Mouse (Mus musculus) stomach, postnatal 0 days (tissue): ENCODE measurements around the gene Slc31a2. TPM values are rescaled to one million over a fixed set of nuclear protein-coding genes. Genes with fewer than 3 reads are reported as not detected.

Source experiments
- ATAC-seq: fragments of 200-750 bp; cut with Nextera tagmentation; 2 replicates; pipeline ENCODE4 v1.8.0; 2017; ENCODE audit not compliant: low FRiP score, low TSS enrichment
- DNase-seq: peaks from one replicate; pipeline ENCODE4 v3.0.0-alpha.2; 2016; ENCODE audit warnings: low spot score
- H3K27ac ChIP-seq: fragments of 300-500 bp; sonication (generic); replicated peaks from 2 replicates; pipeline ENCODE4 v1.5.1; 2014; ENCODE audit warnings: mild to moderate bottlenecking, control low read depth
- H3K27me3 ChIP-seq: fragments of 300-500 bp; sonication (generic); 2 replicates; pipeline ENCODE4 v1.6.1; 2014; ENCODE audit warnings: low read length; ENCODE audit not compliant: control insufficient read depth, insufficient read depth
- H3K36me3 ChIP-seq: fragments of 300-500 bp; sonication (generic); 2 replicates; pipeline ENCODE4 v1.6.1; 2014; ENCODE audit warnings: low read length, mixed read lengths; ENCODE audit not compliant: control insufficient read depth, insufficient read depth
- H3K4me1 ChIP-seq: fragments of 300-500 bp; sonication (generic); replicated peaks from 2 replicates; pipeline ENCODE4 v1.6.1; 2014; ENCODE audit warnings: antibody characterized with exemption; ENCODE audit not compliant: control insufficient read depth, insufficient read depth
- H3K4me2 ChIP-seq: fragments of 300-500 bp; sonication (generic); replicated peaks from 2 replicates; pipeline ENCODE4 v1.6.1; 2014; ENCODE audit warnings: low read depth, mild to moderate bottlenecking, control low read depth, moderate library complexity
- H3K4me3 ChIP-seq: fragments of 300-500 bp; sonication (generic); 2 replicates; pipeline ENCODE4 v1.5.1; 2014; ENCODE audit warnings: low read depth, low read length, control low read depth
- H3K9ac ChIP-seq: fragments of 300-500 bp; sonication (generic); 2 replicates; pipeline ENCODE4 v1.6.1; 2014; ENCODE audit warnings: mild to moderate bottlenecking, low read length, control low read depth, mixed read lengths
- H3K9me3 ChIP-seq: fragments of 300-500 bp; sonication (generic); 2 replicates; pipeline ENCODE4 v1.6.1; 2016; ENCODE audit warnings: low read length; ENCODE audit not compliant: control insufficient read depth
- CTCF ChIP-seq: IDR thresholded peaks from 2 replicates; pipeline ENCODE4 v1.5.1; 2016; ENCODE audit warnings: antibody characterized with exemption, low read depth, mild to moderate bottlenecking, moderate library complexity
- EP300 ChIP-seq: optimal IDR thresholded peaks from 2 replicates; pipeline ENCODE3; 2016; ENCODE audit warnings: antibody characterized with exemption
- WGBS: fragments of 180-500 bp; shearing (Covaris S2); extraction: QIAGEN DNeasy Blood & Tissue Kit; methylation state at CpG from one replicate; pipeline ENCODE4 v1.1.7; 2014; 5-methylcytosine and 5-hydroxymethylcytosine counted together
- polyA plus RNA-seq: library from polyadenylated mRNA; unstranded; fragments of >200 nt; fragmentation: Nextera tagmentation; extraction: Ambion mirVana; gene quantifications from 2 replicates; pipeline ENCODE4 v1.2.1, GENCODE M21; 2015

Gene Slc31a2
- polyA plus RNA-seq, 1 experiment from 2014 or later: 32.6 TPM

DNA sequence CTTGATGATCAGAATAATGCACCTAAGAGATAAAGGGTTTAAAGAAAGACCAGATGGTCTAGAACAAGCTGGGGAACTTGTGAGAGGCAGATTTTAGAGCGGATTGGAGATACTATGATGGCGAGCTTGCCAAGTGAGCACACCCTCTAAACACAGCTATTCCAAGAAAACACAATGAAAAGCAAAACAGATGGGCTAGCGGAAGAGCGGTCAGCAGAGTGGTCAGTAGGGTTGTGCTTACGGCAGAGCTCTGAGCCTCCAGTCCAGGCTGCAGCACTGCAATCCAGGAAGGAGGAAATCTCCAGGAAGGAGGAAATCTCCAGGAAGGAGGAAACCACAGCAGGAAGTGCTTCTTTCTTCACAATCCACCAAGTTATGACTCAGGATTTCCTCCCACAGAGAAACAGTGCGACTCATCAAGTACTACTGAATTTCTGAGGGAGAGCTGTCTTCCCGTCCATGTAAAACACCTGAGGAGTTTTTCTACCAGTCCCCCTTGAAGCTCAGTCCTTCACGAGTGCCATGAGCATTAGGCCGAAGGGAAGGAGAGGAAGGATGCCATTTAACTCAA is 51.4 kb downstream of the Slc31a2 start:
- Histone ChIP-seq H3K9ac (no peak overlapping the region), H3K27ac (no peak overlapping the region), H3K9me3 (no peaks in the 10 kb centered on the region), H3K4me1 (no peaks in the 10 kb centered on the region), H3K27me3 (no peaks in the 10 kb centered on the region), H3K4me2 (no peak overlapping the region), H3K4me3 (no peak overlapping the region), H3K36me3 (peaks cover 11% of the 10 kb centered on the region; the same call in 1 of the 2 replicates)
- TF ChIP-seq CTCF: no peak
- no peak for TF ChIP-seq EP300
- WGBS: 84% methylated on average over 9 of the region's 9 CpGs
- no peak for DNase-seq
- ATAC-seq: no peak

DNA sequence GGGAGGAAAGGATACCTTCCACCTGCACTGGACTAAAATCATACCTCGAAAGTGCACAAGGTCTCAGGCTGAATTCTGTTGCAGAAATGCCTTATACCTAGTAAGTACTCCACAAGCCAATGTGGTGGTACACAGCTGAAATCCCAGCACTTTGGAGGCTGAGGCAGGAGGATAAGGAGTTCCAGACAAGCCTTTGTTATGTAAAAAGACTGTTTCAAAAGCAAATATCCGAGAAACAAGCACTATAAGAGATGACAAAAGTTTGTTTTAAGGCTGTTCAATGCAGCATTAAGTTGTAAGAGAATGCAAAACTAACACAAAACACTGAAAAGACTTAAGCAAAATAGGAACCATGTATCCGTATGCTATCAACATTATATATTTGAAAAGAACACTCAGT is 52.2 kb downstream of the Slc31a2 start:
- no peak overlapping the region for H3K27ac ChIP-seq
- H3K4me1 ChIP-seq: no peaks in the 10 kb centered on the region
- ATAC-seq (no peak), DNase-seq (no peak)
- no peak overlapping the region for H3K9ac ChIP-seq
- WGBS: 91% methylated on average over 3 of the region's 3 CpGs
- TF ChIP-seq CTCF (no peak), EP300 (no peak)
- peaks cover 16% of the 10 kb centered on the region; the same call in 1 of the 2 replicates for H3K36me3 ChIP-seq
- H3K4me2 ChIP-seq: no peak overlapping the region
- H3K27me3 ChIP-seq: no peaks in the 10 kb centered on the region
- no peaks in the 10 kb centered on the region for H3K9me3 ChIP-seq
- H3K4me3 ChIP-seq: no peak overlapping the region

DNA sequence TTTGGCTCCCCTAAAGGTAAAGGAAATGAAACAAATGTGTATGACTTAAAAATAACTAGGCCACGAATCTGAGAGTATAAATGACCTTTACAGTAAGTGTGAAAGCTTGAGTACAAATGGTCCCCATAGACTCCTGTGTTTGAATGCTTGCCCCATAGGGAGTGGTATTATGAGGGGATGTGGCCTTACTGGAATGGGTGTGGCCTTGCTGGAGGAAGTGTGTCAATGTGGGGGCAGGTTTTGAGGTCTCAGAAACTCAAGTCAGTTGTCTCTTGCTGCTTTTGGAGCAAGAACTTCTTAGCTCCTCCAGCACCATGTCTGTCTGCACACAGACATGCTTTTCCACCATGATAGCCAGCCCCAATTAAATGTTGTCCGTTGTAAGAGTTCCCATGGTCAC is 54.1 kb downstream of the Slc31a2 start:
- Histone ChIP-seq H3K9me3 (no peaks in the 10 kb centered on the region), H3K4me3 (no peak overlapping the region), H3K9ac (no peak overlapping the region), H3K27ac (no peak overlapping the region), H3K36me3 (peaks cover 25% of the 10 kb centered on the region), H3K27me3 (no peaks in the 10 kb centered on the region), H3K4me2 (no peak overlapping the region), H3K4me1 (no peaks in the 10 kb centered on the region)
- ATAC-seq: no peak
- TF ChIP-seq EP300 (no peak), CTCF (no peak)
- WGBS: 71% methylated on average over 2 of the region's 2 CpGs
- no peak for DNase-seq

DNA sequence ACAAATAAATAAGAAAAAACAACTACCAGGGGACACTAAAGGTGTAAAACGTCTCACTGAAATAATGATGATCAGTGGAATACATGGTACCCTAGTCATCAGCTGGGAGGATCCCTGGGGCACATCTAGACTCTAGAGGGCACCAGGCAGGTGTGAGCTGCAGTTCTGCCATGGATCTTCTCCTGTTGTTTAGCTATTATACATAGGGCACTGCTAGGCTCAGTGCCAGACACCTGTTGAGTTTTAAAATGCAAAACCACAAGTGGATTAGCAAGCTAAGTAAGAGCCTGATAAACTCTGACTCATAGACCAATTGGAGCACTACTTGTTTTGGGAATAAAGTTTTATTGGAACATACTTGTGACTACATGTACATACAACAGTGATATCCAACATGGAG is 55.9 kb downstream of the Slc31a2 start:
- no peak for TF ChIP-seq CTCF
- no peak for TF ChIP-seq EP300
- H3K9ac ChIP-seq: no peak overlapping the region
- no peaks in the 10 kb centered on the region for H3K27me3 ChIP-seq
- no peak overlapping the region for H3K27ac ChIP-seq
- ATAC-seq (no peak), DNase-seq (no peak)
- 59% methylated on average over 1 of the region's 1 CpGs for WGBS
- no peaks in the 10 kb centered on the region for H3K4me1 ChIP-seq
- H3K4me3 ChIP-seq: no peak overlapping the region
- H3K4me2 ChIP-seq: no peak overlapping the region
- H3K9me3 ChIP-seq: no peaks in the 10 kb centered on the region
- H3K36me3 ChIP-seq: peaks cover 30% of the 10 kb centered on the region

DNA sequence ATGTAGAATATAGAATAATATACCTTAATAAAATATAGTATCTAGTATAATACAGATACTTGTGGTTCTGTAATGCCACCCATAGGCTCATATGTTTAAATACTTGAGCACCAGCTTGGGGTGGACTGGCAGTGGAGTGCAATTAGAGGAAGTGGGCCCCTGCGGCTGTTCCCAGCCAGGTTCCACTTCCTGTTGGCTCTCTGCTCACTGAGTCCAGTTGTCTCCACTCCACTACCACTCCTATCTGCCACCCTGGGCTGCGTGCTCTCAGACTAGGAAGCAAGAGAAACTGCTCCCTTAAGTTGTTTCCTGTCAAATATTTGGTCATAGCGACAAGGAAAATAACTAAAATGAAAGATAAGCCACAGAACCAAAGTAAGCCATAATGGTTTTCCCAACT is 60.3 kb downstream of the Slc31a2 start:
- ATAC-seq (no peak), DNase-seq (no peak)
- no peak overlapping the region for H3K4me2 ChIP-seq
- no peaks in the 10 kb centered on the region for H3K9me3 ChIP-seq
- peaks cover 37% of the 10 kb centered on the region for H3K36me3 ChIP-seq
- H3K27me3 ChIP-seq: no peaks in the 10 kb centered on the region
- no peak overlapping the region for H3K9ac ChIP-seq
- no peak for TF ChIP-seq EP300
- TF ChIP-seq CTCF: no peak
- no peak overlapping the region for H3K27ac ChIP-seq
- no peak overlapping the region for H3K4me3 ChIP-seq
- H3K4me1 ChIP-seq: no peaks in the 10 kb centered on the region
- WGBS: 75% methylated on average over 3 of the region's 3 CpGs

DNA sequence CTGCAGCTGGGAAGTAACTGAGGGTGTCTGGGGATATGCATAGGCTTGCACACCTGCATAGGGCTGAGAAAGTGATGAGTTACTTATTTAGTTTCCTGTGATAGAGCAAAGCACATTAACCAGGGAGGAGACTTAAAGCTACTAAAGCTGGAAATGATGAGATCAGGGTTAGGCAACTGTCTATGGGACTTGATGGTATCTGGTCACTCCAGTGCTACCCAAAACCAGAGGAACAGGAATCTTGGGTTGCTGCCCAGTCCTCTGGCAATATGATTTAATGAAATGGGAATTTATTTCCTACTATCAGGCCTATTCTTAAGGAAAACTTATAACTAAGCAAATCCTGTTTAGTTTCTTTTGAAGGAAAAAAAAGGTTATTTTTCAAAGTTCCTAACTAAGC is 63.7 kb downstream of the Slc31a2 start:
- no peak for TF ChIP-seq CTCF
- no peak for TF ChIP-seq EP300
- Histone ChIP-seq H3K27me3 (no peaks in the 10 kb centered on the region), H3K9me3 (no peaks in the 10 kb centered on the region), H3K4me3 (no peak overlapping the region), H3K4me1 (no peaks in the 10 kb centered on the region), H3K9ac (no peak overlapping the region), H3K36me3 (peaks cover 24% of the 10 kb centered on the region), H3K27ac (no peak overlapping the region; the same call in 1 of the 2 replicates), H3K4me2 (no peak overlapping the region)
- no peak for ATAC-seq
- no peak for DNase-seq
